Mouse (Mus musculus) embryonic facial prominence, embryonic 13.5 days (tissue): ENCODE results near the gene Ribc1. TPM values are rescaled to one million over a fixed set of nuclear protein-coding genes. Genes with fewer than 3 reads are reported as not detected.

ENCODE experiments used
- ATAC-seq: fragments of 200-750 bp; cut with Nextera tagmentation; 2 replicates; pipeline ENCODE4 v1.8.0; 2017; ENCODE audit warnings: low read depth; ENCODE audit not compliant: insufficient number of reproducible peaks, insufficient read depth, low FRiP score, low TSS enrichment
- H3K27ac ChIP-seq: fragments of 300-500 bp; sonication (generic); 2 replicates; pipeline ENCODE4 v1.5.1; 2015; ENCODE audit warnings: moderate library complexity, mild to moderate bottlenecking, inconsistent platforms
- H3K27me3 ChIP-seq: fragments of 300-500 bp; sonication (generic); 2 replicates; pipeline ENCODE4 v1.6.1; 2015; ENCODE audit warnings: mild to moderate bottlenecking, inconsistent platforms
- H3K36me3 ChIP-seq: fragments of 300-500 bp; sonication (generic); 2 replicates; pipeline ENCODE4 v1.6.1; 2015; ENCODE audit warnings: mild to moderate bottlenecking, inconsistent platforms
- H3K4me1 ChIP-seq: fragments of 300-500 bp; sonication (generic); 2 replicates; pipeline ENCODE4 v1.6.1; 2015; ENCODE audit warnings: inconsistent platforms
- H3K4me2 ChIP-seq: fragments of 300-500 bp; sonication (generic); 2 replicates; pipeline ENCODE4 v1.6.1; 2015; ENCODE audit warnings: moderate library complexity, mild to moderate bottlenecking, inconsistent platforms
- H3K4me3 ChIP-seq: fragments of 300-500 bp; sonication (generic); 2 replicates; pipeline ENCODE4 v1.5.1; 2015; ENCODE audit warnings: mild to moderate bottlenecking, inconsistent platforms
- H3K9ac ChIP-seq: fragments of 300-500 bp; sonication (generic); 2 replicates; pipeline ENCODE4 v1.6.1; 2015; ENCODE audit warnings: mild to moderate bottlenecking, inconsistent platforms
- H3K9me3 ChIP-seq: fragments of 300-500 bp; sonication (generic); 2 replicates; pipeline ENCODE4 v1.6.1; 2016; ENCODE audit warnings: inconsistent platforms
- WGBS: fragments of 180-500 bp; shearing (Covaris S2); methylation state at CpG from one replicate; pipeline ENCODE4 v1.1.7; 2015; ENCODE audit warnings: mixed read lengths; 5-methylcytosine and 5-hydroxymethylcytosine counted together
- polyA plus RNA-seq: library from polyadenylated mRNA; unstranded; fragments of >200 nt; fragmentation: Nextera tagmentation; extraction: Ambion mirVana; gene quantifications from 2 replicates; pipeline ENCODE4 v1.2.1, GENCODE M21; 2015

Ribc1 gene
- polyA plus RNA-seq, 1 experiment from 2014 or later, result 2.1 TPM

GRCm38 (mm10) chrX:152001737-152002710 is 14.1 kb downstream of the Ribc1 start, which contains the start of gene Hsd17b10:
TSS of gene Hsd17b10 (plus strand) at chrX:152001845.
- Histone ChIP-seq H3K9me3 (no peaks in the 10 kb centered on the region), H3K27me3 (peaks cover 81% of the 10 kb centered on the region), H3K27ac (peak within 1 kb of the TSS; percentile 75), H3K4me1 (no peaks in the 10 kb centered on the region), H3K4me2 (peak within 1 kb of the TSS; percentile 63), H3K9ac (peak within 1 kb of the TSS; percentile 68), H3K36me3 (peaks cover 16% of the 10 kb centered on the region), H3K4me3 (peak within 1 kb of the TSS; percentile 54)
- peak; percentile 96 for ATAC-seq
- WGBS, result 26% methylated on average over 39 of the region's 41 CpGs

GRCm38 (mm10) chrX:152001182-152001684 is 14.9 kb downstream of the Ribc1 start:
- H3K4me1 ChIP-seq, result no peaks in the 10 kb centered on the region
- WGBS, result 33% methylated on average over 9 of the region's 9 CpGs
- H3K27ac ChIP-seq, result peak overlapping the region; percentile 75
- no peaks in the 10 kb centered on the region for H3K9me3 ChIP-seq
- H3K4me3 ChIP-seq, result peak overlapping the region; percentile 54
- H3K9ac ChIP-seq, result no peak overlapping the region; the same call in 1 of the 2 replicates
- ATAC-seq, result no peak
- peak overlapping the region; percentile 63 for H3K4me2 ChIP-seq
- peaks cover 16% of the 10 kb centered on the region for H3K36me3 ChIP-seq
- H3K27me3 ChIP-seq, result peaks cover 77% of the 10 kb centered on the region

GRCm38 (mm10) chrX:151999006-151999710 is 16.9 kb downstream of the Ribc1 start:
- Histone ChIP-seq H3K27me3 (peaks cover 71% of the 10 kb centered on the region), H3K9ac (no peak overlapping the region), H3K4me3 (no peak overlapping the region), H3K4me2 (no peak overlapping the region), H3K27ac (no peak overlapping the region), H3K4me1 (no peaks in the 10 kb centered on the region), H3K9me3 (no peaks in the 10 kb centered on the region), H3K36me3 (peaks cover 5% of the 10 kb centered on the region; the same call in 1 of the 2 replicates)
- WGBS, result 68% methylated on average over 4 of the region's 4 CpGs
- no peak for ATAC-seq

Other genes with a start within 250 kb of the Ribc1 start
- 62.4 and 63.1 TPM in 2 replicates for gene Huwe1, start 215.5 kb downstream of the Ribc1 start, polyA plus RNA-seq
- gene Hsd17b10, start 14.4 kb downstream of the Ribc1 start, polyA plus RNA-seq, result 223 and 247 TPM in 2 replicates
- gene Smc1a, start 133 bp upstream of the Ribc1 start, polyA plus RNA-seq, result 113 and 119 TPM in 2 replicates
- 3.7 TPM in 2 replicates for gene Iqsec2, start 128.0 kb upstream of the Ribc1 start, polyA plus RNA-seq
- 44.0 and 44.2 TPM in 2 replicates for gene Kdm5c, start 216.7 kb upstream of the Ribc1 start, polyA plus RNA-seq